ENCODE assay signal across 9 mouse cellular contexts in genomic region chr1:97726730-97727129, GRCm38 (mm10). TPM values are rescaled to one million over a fixed set of nuclear protein-coding genes. Genes with fewer than 3 reads are reported as not detected.
DNase-seq lines count a peak whose midpoint lies in the region; ATAC-seq and TF ChIP-seq lines count a peak whose summit lies in the region.
"Had no signal": no experiment of that assay in that cellular context is flagged by ENCODE, and none has a peak within 500 bp of the region (broad histone marks: within the 10 kb centered on the region; RNA-seq: fewer than 3 reads in every experiment).

No protein-coding gene starts in this region.

- H3K4me3 ChIP-seq in forebrain, embryonic 13.5 days: no peak overlapping the region
- no peak overlapping the region for H3K4me3 ChIP-seq in forebrain, embryonic 16.5 days (replicated peaks; ENCODE audit: low read length)
- H3K4me3 ChIP-seq in liver, adult 2 months (ENCODE audit: insufficient read depth, low read depth, low read length): no peak overlapping the region

- TF ChIP-seq CTCF in liver, adult 2 months (IDR thresholded peaks at IDR 0.05; ENCODE audit: low read depth, low read length): peak; percentile 60

- H3K9me3 ChIP-seq in forebrain, embryonic 13.5 days (replicated peaks): no peaks in the 10 kb centered on the region
- H3K9me3 ChIP-seq in forebrain, embryonic 16.5 days (ENCODE audit: control insufficient read depth, low read length): no peaks in the 10 kb centered on the region

- H3K4me1 ChIP-seq in forebrain, embryonic 13.5 days: no peaks in the 10 kb centered on the region
- H3K4me1 ChIP-seq in forebrain, embryonic 16.5 days (replicated peaks; ENCODE audit: control insufficient read depth, insufficient read depth, low read length): no peaks in the 10 kb centered on the region
- H3K4me1 ChIP-seq in liver, adult 2 months (ENCODE audit: control insufficient read depth, insufficient read depth, low read length): no peaks in the 10 kb centered on the region

- no peak overlapping the region for H3K27ac ChIP-seq in forebrain, embryonic 13.5 days
- H3K27ac ChIP-seq in forebrain, embryonic 16.5 days (ENCODE audit: low read length): no peak overlapping the region
- no peak overlapping the region for H3K27ac ChIP-seq in liver, adult 2 months (replicated peaks; ENCODE audit: insufficient read depth, low read depth, low read length)

- ATAC-seq in forebrain, embryonic 13.5 days: peak; percentile 61; the same call in 1 of the 2 replicates
- no peak for ATAC-seq in forebrain, embryonic 16.5 days

- no peaks in the 10 kb centered on the region; the same call in 1 of the 2 replicates for H3K79me2 ChIP-seq in liver, adult 2 months (ENCODE audit: control insufficient read depth, insufficient read depth, low read length)

- no peak overlapping the region for H3K9ac ChIP-seq in forebrain, embryonic 13.5 days
- no peak overlapping the region for H3K9ac ChIP-seq in forebrain, embryonic 16.5 days (replicated peaks; ENCODE audit: low read depth, low read length)
- no peak overlapping the region for H3K9ac ChIP-seq in liver, adult 2 months (ENCODE audit: low read depth, low read length)

- peak; percentile 9 for DNase-seq in liver, adult 2 months (ENCODE audit: extremely low read depth, low read depth, low spot score)
- DNase-seq in liver (no peak), ES-CJ7 (ENCODE audit: low read depth, low spot score) (peak; percentile 49)
- DNase-seq in kidney, postnatal 4 days: peak; percentile 18 to 31
- no peak for DNase-seq in right cerebral cortex, postnatal 10 days (ENCODE audit: low spot score in 2 of 2)
- DNase-seq in gastrocnemius, postnatal 25 days: no peak
- DNase-seq: layer of hippocampus, adult 9-11 months had no signal

- peaks cover 33% of the 10 kb centered on the region for H3K36me3 ChIP-seq in forebrain, embryonic 13.5 days (ENCODE audit: poor library complexity, severe bottlenecking)
- H3K36me3 ChIP-seq in forebrain, embryonic 16.5 days (ENCODE audit: control insufficient read depth, insufficient read depth): peaks cover 18% of the 10 kb centered on the region
- H3K36me3 ChIP-seq in liver, adult 2 months (ENCODE audit: control insufficient read depth, insufficient read depth, low read length): peaks cover 33% of the 10 kb centered on the region

- no peak for TF ChIP-seq POLR2A in liver, adult 2 months (IDR thresholded peaks at IDR 0.05; ENCODE audit: extremely low read depth, insufficient read depth, low read length)

- H3K4me2 ChIP-seq in forebrain, embryonic 13.5 days: no peak overlapping the region
- H3K4me2 ChIP-seq in forebrain, embryonic 16.5 days (ENCODE audit: low read length): no peak overlapping the region

- WGBS in forebrain, embryonic 13.5 days: 68% methylated on average over 2 of the region's 2 CpGs
- 81% methylated on average over 2 of the region's 2 CpGs for WGBS in forebrain, embryonic 16.5 days
- WGBS in liver, adult 2 months: 64% methylated on average over 2 of the region's 2 CpGs

- H3K27me3 ChIP-seq in forebrain, embryonic 13.5 days: no peaks in the 10 kb centered on the region
- no peaks in the 10 kb centered on the region for H3K27me3 ChIP-seq in forebrain, embryonic 16.5 days (replicated peaks; ENCODE audit: control insufficient read depth, insufficient read depth, low read length)
- no peaks in the 10 kb centered on the region for H3K27me3 ChIP-seq in liver, adult 2 months (ENCODE audit: control insufficient read depth, insufficient read depth, low read length)

RNA-seq across cellular contexts. Expression of gene Gin1, which starts 43.2 kb away (rescaled TPM):
- 22.1 and 23.2 TPM in 2 replicates for polyA plus RNA-seq in forebrain, embryonic 13.5 days (2015; fragmentation: Nextera tagmentation; extraction: Ambion mirVana)
- 14.9 and 15.7 TPM in 2 replicates for polyA plus RNA-seq in forebrain, embryonic 16.5 days (2015; fragmentation: Nextera tagmentation; extraction: Ambion mirVana)
- total RNA-seq in liver, adult 2 months (2014; rRNA removed): 8.3 and 9.9 TPM in 2 replicates
- 1.4 and 1.9 TPM in 2 replicates for polyA plus RNA-seq in liver, adult 2 months (2012; rRNA removed)
- 1 to 10 TPM; 2.9 to 3.1 TPM for total RNA-seq in gastrocnemius, postnatal 25 days (2021)

RNA-seq across cellular contexts. Expression of gene Ppip5k2, which starts 43.5 kb away (rescaled TPM):
- 44.8 and 51.7 TPM in 2 replicates for polyA plus RNA-seq in forebrain, embryonic 13.5 days (2015; fragmentation: Nextera tagmentation; extraction: Ambion mirVana)
- polyA plus RNA-seq in forebrain, embryonic 16.5 days (2015; fragmentation: Nextera tagmentation; extraction: Ambion mirVana): 51.6 and 57.4 TPM in 2 replicates
- 34.2 and 34.3 TPM in 2 replicates for total RNA-seq in liver, adult 2 months (2014; rRNA removed)
- 4.0 and 5.2 TPM in 2 replicates for polyA plus RNA-seq in liver, adult 2 months (2012; rRNA removed)
- 1 to 10 TPM; 1.8 to 2.6 TPM for total RNA-seq in gastrocnemius, postnatal 25 days (2021)

Comparison
In these comparisons a context has a peak if more than half of its experiments do, and no peak if none do; other contexts are left out.
1. DNase-seq: peak in liver, adult 2 months (single experiment), ES-CJ7 (single experiment) and kidney, postnatal 4 days (2 of 2); none in liver (single experiment), right cerebral cortex, postnatal 10 days (0 of 2) and gastrocnemius, postnatal 25 days (single experiment).